ENCODE assay signal across 9 mouse cellular contexts in the genomic region with DNA sequence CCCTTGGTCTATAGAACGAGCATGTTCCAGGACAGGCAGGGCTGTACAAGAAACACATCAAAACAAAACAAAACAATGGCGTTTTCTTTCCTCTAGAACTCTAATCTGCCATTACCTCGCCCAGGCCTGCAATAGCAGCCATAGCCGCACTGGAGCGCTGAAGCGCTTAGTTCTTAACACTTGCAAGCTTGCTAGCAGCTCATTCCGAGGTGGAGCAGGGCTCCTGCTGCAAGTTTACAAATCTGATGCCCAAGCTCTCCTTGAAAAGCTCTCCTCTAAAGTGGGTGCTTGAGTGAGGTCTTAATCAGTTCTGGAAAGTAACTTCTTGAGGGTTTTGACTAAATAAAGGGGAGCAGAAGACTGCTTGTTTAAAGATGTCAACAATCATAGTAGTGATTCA.
DNase-seq lines count a peak whose midpoint lies in the region; ATAC-seq and TF ChIP-seq lines count a peak whose summit lies in the region.
"Had no signal": no experiment of that assay in that cellular context is flagged by ENCODE, and none has a peak within 500 bp of the region (broad histone marks: within the 10 kb centered on the region; RNA-seq: fewer than 3 reads in every experiment).

No protein-coding gene starts in this region.

- 52% methylated on average over 7 of the region's 7 CpGs for WGBS in kidney, embryonic 14.5 days
- WGBS in limb, embryonic 11.5 days, result 66% methylated on average over 7 of the region's 7 CpGs

- no peak overlapping the region for H3K9ac ChIP-seq in kidney, embryonic 14.5 days (ENCODE audit: low read depth, low read length)
- H3K9ac ChIP-seq in limb, embryonic 11.5 days (ENCODE audit: low read length), result no peak overlapping the region

- no peak overlapping the region for H3K4me2 ChIP-seq in kidney, embryonic 14.5 days (replicated peaks; ENCODE audit: low read depth, low read length)
- H3K4me2 ChIP-seq in limb, embryonic 11.5 days (ENCODE audit: low read depth, severe bottlenecking), result no peak overlapping the region

- no peaks in the 10 kb centered on the region for H3K9me3 ChIP-seq in kidney, embryonic 14.5 days (ENCODE audit: control insufficient read depth, low read length)
- H3K9me3 ChIP-seq in limb, embryonic 11.5 days (ENCODE audit: control insufficient read depth, low read length), result no peaks in the 10 kb centered on the region

- no peaks in the 10 kb centered on the region for H3K4me1 ChIP-seq in kidney, embryonic 14.5 days (ENCODE audit: control insufficient read depth, insufficient read depth, low read length)
- peaks cover 2% of the 10 kb centered on the region; the same call in 1 of the 2 replicates for H3K4me1 ChIP-seq in cortical plate, adult 2 months (ENCODE audit: control insufficient read depth, insufficient read depth, low read length)
- no peaks in the 10 kb centered on the region for H3K4me1 ChIP-seq in limb, embryonic 11.5 days (ENCODE audit: control insufficient read depth, insufficient read depth, low read length)

- no peaks in the 10 kb centered on the region for H3K27me3 ChIP-seq in kidney, embryonic 14.5 days (ENCODE audit: control insufficient read depth, insufficient read depth, low read length)
- no peaks in the 10 kb centered on the region for H3K27me3 ChIP-seq in limb, embryonic 11.5 days (ENCODE audit: control insufficient read depth, insufficient read depth, low read length)

- peak; percentile 49 for TF ChIP-seq CTCF in cortical plate, adult 2 months (IDR thresholded peaks at IDR 0.05; ENCODE audit: extremely low read depth, insufficient read depth, low read length)

- H3K4me3 ChIP-seq in kidney, embryonic 14.5 days (ENCODE audit: low read length), result no peak overlapping the region
- H3K4me3 ChIP-seq in cortical plate, adult 2 months (ENCODE audit: insufficient read depth, low read length), result no peak overlapping the region
- H3K4me3 ChIP-seq in limb, embryonic 11.5 days (ENCODE audit: low read depth, low read length), result no peak overlapping the region
- H3K4me3 ChIP-seq: myocyte had no signal

- no peak overlapping the region for H3K27ac ChIP-seq in kidney, embryonic 14.5 days (ENCODE audit: low read depth, low read length)
- H3K27ac ChIP-seq in cortical plate, adult 2 months (ENCODE audit: insufficient read depth, low read length), result no peak overlapping the region
- no peak overlapping the region for H3K27ac ChIP-seq in limb, embryonic 11.5 days (replicated peaks; ENCODE audit: low read depth, low read length)

- TF ChIP-seq POLR2A in cortical plate, adult 2 months (IDR thresholded peaks at IDR 0.05; ENCODE audit: extremely low read depth, insufficient read depth, low read length), result no peak

- no peak for ATAC-seq in kidney, embryonic 14.5 days (ENCODE audit: low FRiP score, low TSS enrichment)
- no peak for ATAC-seq in limb, embryonic 11.5 days (ENCODE audit: insufficient number of reproducible peaks, low FRiP score, low TSS enrichment, low read depth)

- DNase-seq in cerebellum, adult 9-10 months, result peak; percentile 26
- no peak for DNase-seq in cerebellum, adult 8-10 months
- DNase-seq in kidney, adult 18-20 months, result peak; percentile 42
- peak; percentile 21 for DNase-seq in limb, embryonic 11.5 days (ENCODE audit: low spot score)
- DNase-seq in yolk sac, embryonic 10.5 days (ENCODE audit: low spot score), result no peak
- no peak for DNase-seq in adrenal gland, postnatal 25 days

- no peaks in the 10 kb centered on the region for H3K36me3 ChIP-seq in kidney, embryonic 14.5 days (ENCODE audit: control insufficient read depth, insufficient read depth, low read length)
- no peaks in the 10 kb centered on the region for H3K36me3 ChIP-seq in limb, embryonic 11.5 days (ENCODE audit: control insufficient read depth, insufficient read depth, low read length)

Comparison
In these comparisons a context has a peak if more than half of its experiments do, and no peak if none do; other contexts are left out.
1. DNase-seq: peak in cerebellum, adult 9-10 months (single experiment), kidney, adult 18-20 months (single experiment) and limb, embryonic 11.5 days (single experiment); none in cerebellum, adult 8-10 months (single experiment), yolk sac, embryonic 10.5 days (single experiment) and adrenal gland, postnatal 25 days (single experiment).